Mouse (Mus musculus) hindbrain, embryonic 10.5 days (tissue): ENCODE results near the gene St8sia1. TPM values are rescaled to one million over a fixed set of nuclear protein-coding genes. Genes with fewer than 3 reads are reported as not detected.
A peak's percentile ranks its signal among the peaks of the same experiment; 100 is the strongest.

Experiments used
- DNase-seq: peaks from one replicate; pipeline ENCODE4 v3.0.0-alpha.2; 2017; ENCODE audit warnings: low spot score
- H3K27ac ChIP-seq: fragments of 300-500 bp; sonication (generic); 2 replicates; pipeline ENCODE4 v1.5.1; 2016; ENCODE audit warnings: mild to moderate bottlenecking, moderate library complexity
- H3K27me3 ChIP-seq: fragments of 300-500 bp; sonication (generic); 2 replicates; pipeline ENCODE4 v1.6.1; 2016; ENCODE audit warnings: mild to moderate bottlenecking; ENCODE audit not compliant: poor library complexity, insufficient read depth, severe bottlenecking
- H3K36me3 ChIP-seq: fragments of 300-500 bp; sonication (generic); 2 replicates; pipeline ENCODE4 v1.6.1; 2016; ENCODE audit warnings: mild to moderate bottlenecking, moderate library complexity
- H3K4me1 ChIP-seq: fragments of 300-500 bp; sonication (generic); replicated peaks from 2 replicates; pipeline ENCODE4 v1.6.1; 2016; ENCODE audit warnings: mild to moderate bottlenecking
- H3K4me3 ChIP-seq: fragments of 300-500 bp; sonication (generic); 2 replicates; pipeline ENCODE4 v1.5.1; 2016; ENCODE audit warnings: mild to moderate bottlenecking, moderate library complexity
- H3K9me3 ChIP-seq: fragments of 300-500 bp; sonication (generic); 2 replicates; pipeline ENCODE4 v1.6.1; 2016; ENCODE audit warnings: mild to moderate bottlenecking, moderate library complexity
- WGBS: fragments of 180-500 bp; shearing (Covaris S2); methylation state at CpG from one replicate; pipeline ENCODE4 v1.1.7; 2016; 5-methylcytosine and 5-hydroxymethylcytosine counted together
- polyA plus RNA-seq: library from polyadenylated mRNA; unstranded; fragments of >200 nt; fragmentation: Nextera tagmentation; extraction: Ambion mirVana; gene quantifications from 2 replicates; pipeline ENCODE4 v1.2.1, GENCODE M21; 2016

The St8sia1 gene
- polyA plus RNA-seq, 1 experiment from 2014 or later: 5.4 TPM

DNA sequence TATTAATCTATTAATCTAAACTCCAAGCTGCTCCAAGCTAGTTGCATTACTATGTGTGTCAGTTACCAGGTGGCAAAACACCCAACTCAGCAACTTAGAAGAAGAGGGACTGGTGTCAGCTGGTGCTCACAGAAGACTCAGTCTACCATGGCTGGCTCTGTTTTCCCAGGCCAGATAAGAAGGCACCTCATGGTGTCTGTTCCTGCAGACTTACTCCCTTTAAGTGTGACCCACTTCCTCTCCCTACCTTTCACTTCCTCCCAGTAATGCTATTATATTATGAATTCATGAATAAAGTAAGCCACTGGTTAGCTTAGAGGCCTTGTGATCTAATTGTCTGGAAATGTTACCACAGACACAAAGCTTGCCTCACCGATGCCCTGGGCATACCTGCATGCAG lies 3.2 kb upstream of the St8sia1 start:
- Histone ChIP-seq H3K9me3 (0 out of 2 replicates have a peak, but pooled peaks cover 2% of the 10 kb centered on the region), H3K4me3 (no peak overlapping the region), H3K4me1 (peaks cover 26% of the 10 kb centered on the region), H3K27me3 (peaks cover 14% of the 10 kb centered on the region), H3K36me3 (no peaks in the 10 kb centered on the region), H3K27ac (no peak overlapping the region)
- WGBS: 95% methylated on average over 1 of the region's 1 CpGs
- DNase-seq: no peak

DNA sequence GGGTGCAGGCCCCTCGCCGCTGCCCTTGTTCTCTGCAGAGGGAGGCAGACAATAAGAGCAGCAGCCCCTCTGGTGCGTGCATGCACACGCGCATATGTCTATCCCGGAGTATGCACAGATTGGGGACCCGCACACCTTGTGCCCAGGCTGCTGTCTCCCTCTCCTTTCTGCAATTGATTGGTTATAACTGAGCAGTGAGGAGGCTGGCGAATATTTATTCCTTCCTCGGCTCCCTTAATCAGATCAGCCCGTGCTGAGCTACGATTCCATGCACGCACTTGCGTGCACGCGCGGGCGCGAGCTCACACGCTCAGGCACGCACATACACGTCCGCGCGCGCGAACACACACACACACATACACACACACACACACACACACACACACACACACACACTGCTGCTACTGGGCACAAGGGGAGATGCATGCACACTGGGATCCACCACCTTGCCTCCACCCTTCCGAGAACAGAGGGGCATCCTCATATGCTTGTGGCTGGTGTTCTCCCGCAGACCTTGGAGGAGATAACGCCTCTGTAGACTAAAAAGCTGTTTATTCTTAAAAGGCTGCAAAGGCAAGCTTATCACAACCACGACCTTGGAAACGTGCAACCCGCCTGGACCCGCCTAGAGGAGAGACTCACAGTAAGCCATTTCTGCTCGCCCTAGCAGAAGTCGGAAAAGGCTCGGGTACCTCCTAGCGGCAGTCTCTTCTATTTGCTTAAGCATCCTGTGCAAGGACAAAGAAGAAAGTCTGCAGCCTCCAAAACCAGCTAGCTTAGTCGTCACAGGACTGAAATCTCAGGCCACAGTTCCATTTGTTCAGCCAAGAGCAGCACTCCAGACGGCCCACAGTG lies 506 bp upstream of the St8sia1 start:
- DNase-seq: peak; percentile 84
- peaks cover 7% of the 10 kb centered on the region; the same call in 1 of the 2 replicates for H3K36me3 ChIP-seq
- 0 out of 2 replicates have a peak, but pooled peaks cover 2% of the 10 kb centered on the region for H3K9me3 ChIP-seq
- peaks cover 35% of the 10 kb centered on the region for H3K4me1 ChIP-seq
- H3K4me3 ChIP-seq: peak overlapping the region; percentile 79
- under 1% methylated on average over 39 of the region's 39 CpGs for WGBS
- peaks cover 16% of the 10 kb centered on the region for H3K27me3 ChIP-seq
- H3K27ac ChIP-seq: peak overlapping the region; percentile 97

DNA sequence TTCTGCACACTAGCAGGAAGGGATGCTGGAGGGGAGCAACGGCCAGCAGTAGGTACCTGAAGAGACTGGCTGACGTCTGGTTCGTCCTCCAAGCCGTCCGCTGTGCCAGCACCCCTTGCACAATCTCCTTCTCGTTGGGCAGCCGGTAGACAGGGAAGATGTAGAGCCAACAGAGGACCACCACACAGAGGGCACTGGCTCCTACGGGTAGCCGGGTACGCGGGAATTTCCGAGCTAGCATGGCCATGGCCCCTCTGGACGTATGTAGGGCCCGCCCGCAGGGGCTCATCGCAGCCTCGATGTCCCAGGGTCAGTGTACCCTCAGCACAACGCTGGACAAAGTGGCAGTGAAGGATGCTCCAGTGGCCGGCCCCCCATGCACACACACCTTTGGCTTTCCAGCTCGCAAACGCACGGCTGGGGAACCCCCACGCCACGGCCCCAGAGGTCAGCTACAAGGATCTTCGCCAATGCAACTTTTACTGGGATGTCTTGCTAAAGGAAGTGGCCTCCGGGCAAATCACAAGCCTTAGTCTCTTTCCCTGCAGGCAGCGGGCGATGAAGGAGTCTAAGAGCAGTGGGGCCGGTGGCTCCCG lies 674 bp downstream of the St8sia1 start:
- Histone ChIP-seq H3K9me3 (no peaks in the 10 kb centered on the region), H3K27me3 (peaks cover 16% of the 10 kb centered on the region), H3K4me1 (peaks cover 35% of the 10 kb centered on the region), H3K27ac (peak overlapping the region; percentile 97), H3K36me3 (peaks cover 11% of the 10 kb centered on the region; the same call in 1 of the 2 replicates), H3K4me3 (peak overlapping the region; percentile 79)
- 23% methylated on average over 30 of the region's 30 CpGs for WGBS
- no peak for DNase-seq

DNA sequence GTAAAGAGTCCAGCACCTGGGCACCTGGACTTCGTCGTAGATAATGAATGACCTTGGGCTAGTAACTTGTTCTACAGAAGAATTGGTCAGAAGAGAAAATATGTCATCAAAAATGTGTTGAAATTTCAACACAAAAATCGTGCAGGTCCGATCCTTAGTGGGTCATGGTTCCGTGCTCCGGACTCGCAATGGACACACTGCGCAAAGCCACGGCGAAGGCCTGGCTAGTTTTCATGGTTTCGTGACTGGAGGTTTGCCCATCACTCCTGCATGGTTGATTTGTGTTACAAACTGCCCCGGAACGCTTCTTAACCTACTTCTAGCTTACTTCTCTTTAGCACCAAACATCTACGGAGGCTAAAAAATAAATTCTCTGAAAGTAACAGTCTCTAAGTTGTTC lies 1.4 kb downstream of the St8sia1 start:
- no peak for DNase-seq
- H3K27ac ChIP-seq: peak overlapping the region; percentile 97; the same call in 1 of the 2 replicates
- peaks cover 16% of the 10 kb centered on the region for H3K27me3 ChIP-seq
- 91% methylated on average over 14 of the region's 14 CpGs for WGBS
- no peaks in the 10 kb centered on the region for H3K9me3 ChIP-seq
- H3K36me3 ChIP-seq: peaks cover 11% of the 10 kb centered on the region; the same call in 1 of the 2 replicates
- H3K4me3 ChIP-seq: peak overlapping the region; percentile 79
- peaks cover 35% of the 10 kb centered on the region for H3K4me1 ChIP-seq

DNA sequence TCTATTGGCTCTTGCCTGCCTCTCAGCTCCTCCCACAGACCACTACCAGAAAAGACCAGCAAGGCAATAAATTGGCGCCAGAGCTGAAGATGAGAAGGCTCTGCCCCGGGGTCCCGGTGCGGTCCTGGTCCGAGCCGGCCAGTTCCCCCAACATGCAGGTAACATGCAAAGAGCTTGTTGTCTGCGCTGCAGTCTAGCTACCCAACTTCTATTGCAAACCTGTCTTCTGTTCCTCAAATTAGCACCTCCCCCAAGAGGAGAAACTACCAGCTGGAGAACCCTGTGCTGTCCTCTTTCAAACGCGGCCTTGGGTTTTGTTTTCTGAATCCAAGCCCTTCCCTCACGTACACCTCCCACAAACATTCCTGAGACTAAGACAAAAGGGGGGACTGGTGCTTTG lies 1.8 kb downstream of the St8sia1 start:
- H3K36me3 ChIP-seq: peaks cover 11% of the 10 kb centered on the region; the same call in 1 of the 2 replicates
- DNase-seq: no peak
- no peak overlapping the region for H3K27ac ChIP-seq
- 76% methylated on average over 10 of the region's 10 CpGs for WGBS
- H3K4me3 ChIP-seq: peak overlapping the region; percentile 79
- no peaks in the 10 kb centered on the region for H3K9me3 ChIP-seq
- H3K27me3 ChIP-seq: peaks cover 16% of the 10 kb centered on the region
- H3K4me1 ChIP-seq: peaks cover 35% of the 10 kb centered on the region

DNA sequence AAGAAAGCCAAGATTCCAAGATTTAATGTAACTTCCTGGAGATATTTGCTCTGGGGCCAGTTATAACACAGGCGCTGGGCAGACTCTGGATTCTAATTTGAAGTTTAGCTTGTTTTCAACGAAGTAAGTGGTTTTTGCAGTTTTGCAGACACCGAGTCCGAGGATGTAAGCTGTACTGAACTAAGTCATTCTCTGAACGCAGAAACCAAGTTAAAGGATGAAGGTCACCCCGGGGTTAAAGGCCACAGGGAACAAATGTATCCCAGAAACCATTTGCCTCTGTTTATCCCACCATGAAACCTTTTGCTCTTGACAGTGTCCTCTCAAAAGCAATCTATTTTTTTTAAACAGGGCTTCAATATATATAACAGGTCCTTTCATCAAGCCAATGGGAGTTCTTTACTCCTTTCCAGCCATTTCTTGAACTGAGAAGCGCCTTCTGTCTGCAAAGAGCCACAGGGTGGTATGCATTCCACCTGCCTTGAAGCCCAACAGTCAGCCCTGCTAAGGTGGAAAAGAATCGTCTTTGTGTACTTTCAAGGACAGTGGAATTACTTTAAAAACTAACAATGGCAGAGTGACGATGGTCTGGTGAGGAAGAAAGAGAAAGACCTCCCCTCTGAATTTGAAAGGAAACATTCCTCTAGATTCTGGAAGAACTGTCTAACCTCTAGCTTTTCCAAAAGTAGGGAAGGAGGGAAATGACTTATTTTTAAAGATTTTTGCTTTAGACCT lies 2.4 kb downstream of the St8sia1 start:
- Histone ChIP-seq H3K36me3 (peaks cover 11% of the 10 kb centered on the region; the same call in 1 of the 2 replicates), H3K4me1 (peaks cover 38% of the 10 kb centered on the region), H3K27me3 (peaks cover 16% of the 10 kb centered on the region), H3K9me3 (no peaks in the 10 kb centered on the region), H3K27ac (no peak overlapping the region), H3K4me3 (peak overlapping the region; percentile 79)
- DNase-seq: no peak
- WGBS: 80% methylated on average over 9 of the region's 9 CpGs

GRCm38 (mm10) chr6:142956556-142956955 lies 7.7 kb downstream of the St8sia1 start:
- peaks cover 19% of the 10 kb centered on the region; the same call in 1 of the 2 replicates for H3K36me3 ChIP-seq
- H3K9me3 ChIP-seq: no peaks in the 10 kb centered on the region
- peaks cover 5% of the 10 kb centered on the region; the same call in 1 of the 2 replicates for H3K4me1 ChIP-seq
- DNase-seq: no peak
- H3K4me3 ChIP-seq: no peak overlapping the region
- H3K27ac ChIP-seq: no peak overlapping the region
- WGBS: 91% methylated on average over 4 of the region's 4 CpGs
- no peaks in the 10 kb centered on the region for H3K27me3 ChIP-seq

- Histone ChIP-seq H3K9me3 (no peaks in the 10 kb centered on the region), H3K4me1 (0 out of 2 replicates have a peak, but pooled peaks cover 6% of the 10 kb centered on the region), H3K36me3 (peaks cover 17% of the 10 kb centered on the region; the same call in 1 of the 2 replicates), H3K27me3 (no peaks in the 10 kb centered on the region), H3K27ac (no peak overlapping the region), H3K4me3 (no peak overlapping the region)
- WGBS: 87% methylated on average over 3 of the region's 3 CpGs
- no peak for DNase-seq
Observed at GRCm38 (mm10) chr6:142955281-142955680, 9.0 kb downstream of the St8sia1 start.

GRCm38 (mm10) chr6:142953189-142953588 lies 11.1 kb downstream of the St8sia1 start:
- Histone ChIP-seq H3K36me3 (0 out of 2 replicates have a peak, but pooled peaks cover 8% of the 10 kb centered on the region), H3K27me3 (no peaks in the 10 kb centered on the region), H3K9me3 (no peaks in the 10 kb centered on the region), H3K4me3 (no peak overlapping the region), H3K27ac (no peak overlapping the region), H3K4me1 (peaks cover 12% of the 10 kb centered on the region; the same call in 1 of the 2 replicates)
- DNase-seq: no peak

GRCm38 (mm10) chr6:142952361-142952954 lies 11.8 kb downstream of the St8sia1 start:
- 0 out of 2 replicates have a peak, but pooled peaks cover 8% of the 10 kb centered on the region for H3K36me3 ChIP-seq
- no peaks in the 10 kb centered on the region for H3K27me3 ChIP-seq
- 93% methylated on average over 7 of the region's 7 CpGs for WGBS
- H3K4me3 ChIP-seq: no peak overlapping the region
- H3K9me3 ChIP-seq: no peaks in the 10 kb centered on the region
- DNase-seq: no peak
- no peak overlapping the region for H3K27ac ChIP-seq
- peaks cover 12% of the 10 kb centered on the region; the same call in 1 of the 2 replicates for H3K4me1 ChIP-seq

GRCm38 (mm10) chr6:142951564-142952308 lies 12.5 kb downstream of the St8sia1 start:
- 92% methylated on average over 7 of the region's 7 CpGs for WGBS
- H3K27me3 ChIP-seq: no peaks in the 10 kb centered on the region

More at GRCm38 (mm10) chr6:142951564-142952308, 12.5 kb downstream of the St8sia1 start:
- Histone ChIP-seq H3K9me3 (no peaks in the 10 kb centered on the region), H3K4me1 (peaks cover 8% of the 10 kb centered on the region; the same call in 1 of the 2 replicates), H3K36me3 (0 out of 2 replicates have a peak, but pooled peaks cover 8% of the 10 kb centered on the region), H3K27ac (no peak overlapping the region), H3K4me3 (no peak overlapping the region)
- no peak for DNase-seq
